Mouse (Mus musculus): ENCODE data around the gene Bclaf1.

- no peak for TF ChIP-seq MYOG (IDR thresholded peaks at IDR 0.05; ENCODE audit: control insufficient read depth in 1 of 3, insufficient read depth in 1 of 3, insufficient read length in 2 of 3, low read depth in 2 of 3)
- no peak for TF ChIP-seq MYOD1 (IDR thresholded peaks at IDR 0.05; ENCODE audit: control insufficient read depth in 1 of 3, insufficient read length in 2 of 3, low read depth in 2 of 3)
- no peak for TF ChIP-seq MAX (IDR thresholded peaks at IDR 0.05; ENCODE audit: low read depth)
- TF ChIP-seq POLR2A (IDR thresholded peaks at IDR 0.05; ENCODE audit: insufficient read length, low read depth), result no peak
- TF ChIP-seq TCF12 (IDR thresholded peaks at IDR 0.05; ENCODE audit: insufficient read depth, poor library complexity, severe bottlenecking), result no peak
- no peak for TF ChIP-seq USF1 (IDR thresholded peaks at IDR 0.05; ENCODE audit: low read depth)
- TF ChIP-seq POLR2AphosphoS2 (IDR thresholded peaks at IDR 0.05; ENCODE audit: insufficient read length, low read depth), result no peak
- no peak for TF ChIP-seq SRF (IDR thresholded peaks at IDR 0.05; ENCODE audit: control insufficient read depth, insufficient read length, low read depth)
- no peak for TF ChIP-seq TCF3 (IDR thresholded peaks at IDR 0.05; ENCODE audit: insufficient read length, low read depth)
- TF ChIP-seq E2F4 (IDR thresholded peaks at IDR 0.05; ENCODE audit: insufficient read depth), result no peak
- no peak for TF ChIP-seq CEBPB (IDR thresholded peaks at IDR 0.05; ENCODE audit: insufficient read depth, poor library complexity, severe bottlenecking)
Observed at GRCm38 (mm10) chr10:20264479-20264878, 47.8 kb upstream of the Bclaf1 start.

Measured in myocyte (in vitro differentiated cells).